Mouse (Mus musculus) neural tube, embryonic 15.5 days (tissue): ENCODE results near the gene Cdkn2aipnl. TPM values are rescaled to one million over a fixed set of nuclear protein-coding genes. Genes with fewer than 3 reads are reported as not detected.

Experiments used
- polyA plus RNA-seq: library from polyadenylated mRNA; unstranded; fragments of >200 nt; fragmentation: Nextera tagmentation; extraction: Ambion mirVana; gene quantifications from 2 replicates; pipeline ENCODE4 v1.2.1, GENCODE M21; 2015

The Cdkn2aipnl gene
- polyA plus RNA-seq, 1 experiment from 2014 or later = 124 TPM

Other genes with a start within 250 kb of the Cdkn2aipnl start
- gene Sec24a, start 204.0 kb upstream of the Cdkn2aipnl start, polyA plus RNA-seq = 14.7 and 16.0 TPM in 2 replicates
- 207 and 237 TPM in 2 replicates for gene Sar1b, start 204.0 kb upstream of the Cdkn2aipnl start, polyA plus RNA-seq
- 0.69 and 1.6 TPM in 2 replicates for gene Jade2, start 110.0 kb upstream of the Cdkn2aipnl start, polyA plus RNA-seq
- gene Ube2b, start 33.1 kb downstream of the Cdkn2aipnl start, polyA plus RNA-seq = 220 and 226 TPM in 2 replicates
- 21.1 and 27.4 TPM in 2 replicates for gene Cdkl3, start 36.6 kb downstream of the Cdkn2aipnl start, polyA plus RNA-seq
- 128 and 130 TPM in 2 replicates for gene Ppp2ca, start 131.0 kb downstream of the Cdkn2aipnl start, polyA plus RNA-seq
- not detected in 2 replicates for gene Olfr1373, start 177.9 kb downstream of the Cdkn2aipnl start, polyA plus RNA-seq
- not detected in 2 replicates for gene Olfr1371, start 246.3 kb downstream of the Cdkn2aipnl start, polyA plus RNA-seq